Mouse (Mus musculus) MEL (cell line): Measurements from ENCODE around the gene Dpm2. TPM values are rescaled to one million over a fixed set of nuclear protein-coding genes. Genes with fewer than 3 reads are reported as not detected.
A peak's percentile ranks its signal among the peaks of the same experiment; 100 is the strongest.

ENCODE experiments used
- DNase-seq: peaks from one replicate; pipeline ENCODE4 v3.0.0; 2011; ENCODE audit warnings: low read depth, low spot score
- H3K27ac ChIP-seq: 2 replicates; pipeline ENCODE4 v1.5.1; 2012; ENCODE audit warnings: low read depth, mild to moderate bottlenecking, control low read depth, low read length, moderate library complexity; ENCODE audit not compliant: control insufficient read depth
- H3K27me3 ChIP-seq, 2 experiments: fragments of 150-350 bp in 1 of 2; sonication (generic) in 1 of 2; 2 replicates each; pipeline ENCODE4 v1.6.1; 2012; ENCODE audit warnings: low read length in 2 of 2, mild to moderate bottlenecking in 2 of 2, improper control_type of control experiment in 1 of 2, moderate library complexity in 1 of 2; ENCODE audit not compliant: insufficient read depth in 2 of 2, control insufficient read depth in 1 of 2
- H3K36me3 ChIP-seq, 2 experiments: 2 replicates each; pipeline ENCODE4 v1.6.1; 2012 to 2014; ENCODE audit warnings: low read length in 2 of 2, improper control_type of control experiment in 1 of 2, inconsistent platforms in 1 of 2, mild to moderate bottlenecking in 1 of 2; ENCODE audit not compliant: insufficient read depth in 2 of 2, control insufficient read depth in 1 of 2
- H3K4me1 ChIP-seq, 2 experiments: fragments of 150-350 bp in 1 of 2; sonication (generic) in 1 of 2; 2 replicates each; pipeline ENCODE4 v1.6.1; 2012; ENCODE audit warnings: low read length in 2 of 2, improper control_type of control experiment in 1 of 2, mild to moderate bottlenecking in 1 of 2; ENCODE audit not compliant: insufficient read depth in 2 of 2, control insufficient read depth in 1 of 2
- H3K4me3 ChIP-seq, 2 experiments: fragments of 150-350 bp in 1 of 2; sonication (generic) in 1 of 2; 2 replicates each; pipeline ENCODE4 v1.5.1; 2012; ENCODE audit warnings: low read depth in 2 of 2, low read length in 2 of 2, mild to moderate bottlenecking in 2 of 2, moderate library complexity in 2 of 2, control low read depth in 1 of 2, improper control_type of control experiment in 1 of 2; ENCODE audit not compliant: control insufficient read depth in 1 of 2, insufficient read depth in 1 of 2
- H3K79me2 ChIP-seq: 2 replicates; pipeline ENCODE4 v1.6.1; 2012; ENCODE audit warnings: mild to moderate bottlenecking, low read length, moderate library complexity; ENCODE audit not compliant: control insufficient read depth, poor library complexity, insufficient read depth
- H3K9ac ChIP-seq: 2 replicates; pipeline ENCODE4 v1.6.1; 2012; ENCODE audit warnings: low read depth, mild to moderate bottlenecking, control low read depth, low read length, moderate library complexity; ENCODE audit not compliant: control insufficient read depth, poor library complexity, severe bottlenecking
- H3K9me3 ChIP-seq: fragments of 150-350 bp; sonication (generic); replicated peaks from 2 replicates; pipeline ENCODE4 v1.6.1; 2012; ENCODE audit warnings: mild to moderate bottlenecking, low read length, improper control_type of control experiment, moderate library complexity; ENCODE audit not compliant: insufficient read depth
- CHD1 ChIP-seq: IDR thresholded peaks from 2 replicates; pipeline ENCODE4 v1.6.1; 2012; ENCODE audit warnings: low read depth, mild to moderate bottlenecking, inconsistent platforms, low read length, improper control_type of control experiment
- CHD2 ChIP-seq: IDR thresholded peaks from 2 replicates; pipeline ENCODE4 v1.6.1; 2011; ENCODE audit warnings: low read length, improper control_type of control experiment
- CTCF ChIP-seq, 3 experiments: IDR thresholded peaks in 2 of 3; conservative IDR thresholded peaks in 1 of 3; 2 replicates each; pipeline ENCODE4 v1.5.1; 2011 to 2012; ENCODE audit warnings: low read length in 3 of 3, low read depth in 2 of 3, mild to moderate bottlenecking in 2 of 3, improper control_type of control experiment in 1 of 3, inconsistent platforms in 1 of 3, mixed read lengths in 1 of 3, moderate library complexity in 1 of 3; ENCODE audit not compliant: control insufficient read depth in 1 of 3, insufficient read depth in 1 of 3, poor library complexity in 1 of 3, severe bottlenecking in 1 of 3
- E2F4 ChIP-seq: IDR thresholded peaks from 2 replicates; pipeline ENCODE4 v1.6.1; 2011; ENCODE audit warnings: low read depth, low read length, improper control_type of control experiment, borderline replicate concordance
- MAX ChIP-seq: IDR thresholded peaks from 2 replicates; pipeline ENCODE4 v1.6.1; 2011; ENCODE audit warnings: low read length, improper control_type of control experiment
- MEF2A ChIP-seq: IDR thresholded peaks from 2 replicates; pipeline ENCODE4 v1.6.1; 2014; ENCODE audit warnings: low read depth, mild to moderate bottlenecking, inconsistent platforms, low read length, improper control_type of control experiment; ENCODE audit not compliant: poor library complexity, insufficient replicate concordance, severe bottlenecking; ENCODE audit errors: extremely low read depth
- MYB ChIP-seq: IDR thresholded peaks from 2 replicates; pipeline ENCODE4 v1.6.1; 2011; ENCODE audit warnings: mild to moderate bottlenecking, low read depth, low read length, improper control_type of control experiment
- MYC ChIP-seq: IDR thresholded peaks from 2 replicates; pipeline ENCODE4 v1.6.1; 2011; ENCODE audit warnings: low read depth, mild to moderate bottlenecking, low read length, improper control_type of control experiment, moderate library complexity
- NRF1 ChIP-seq: IDR thresholded peaks from 2 replicates; pipeline ENCODE4 v1.6.1; 2014; ENCODE audit warnings: low read depth, mild to moderate bottlenecking, inconsistent platforms, low read length, improper control_type of control experiment, moderate library complexity; ENCODE audit not compliant: poor library complexity, insufficient read depth, severe bottlenecking
- POLR2AphosphoS2 ChIP-seq: IDR thresholded peaks from 2 replicates; pipeline ENCODE4 v1.6.1; 2011; ENCODE audit warnings: low read length, improper control_type of control experiment
- POLR2AphosphoS5 ChIP-seq: IDR thresholded peaks from 2 replicates; pipeline ENCODE4 v1.6.1; 2012; ENCODE audit warnings: low read depth, borderline replicate concordance, mild to moderate bottlenecking, inconsistent platforms, low read length, moderate library complexity, mixed read lengths
- RAD21 ChIP-seq: IDR thresholded peaks from 2 replicates; pipeline ENCODE4 v1.6.1; 2011; ENCODE audit warnings: mild to moderate bottlenecking, low read depth, low read length, improper control_type of control experiment
- RCOR1 ChIP-seq: IDR thresholded peaks from 2 replicates; pipeline ENCODE4 v1.6.1; 2012; ENCODE audit warnings: low read depth, mild to moderate bottlenecking, inconsistent platforms, low read length, improper control_type of control experiment
- SIN3A ChIP-seq: IDR thresholded peaks from 2 replicates; pipeline ENCODE4 v1.6.1; 2012; ENCODE audit warnings: low read length, improper control_type of control experiment, inconsistent platforms
- SMC3 ChIP-seq: IDR thresholded peaks from 2 replicates; pipeline ENCODE4 v1.6.1; 2011; ENCODE audit warnings: low read depth, low read length, improper control_type of control experiment
- USF1 ChIP-seq: IDR thresholded peaks from 2 replicates; pipeline ENCODE4 v1.6.1; 2014; ENCODE audit warnings: low read depth, mild to moderate bottlenecking, inconsistent platforms, low read length, improper control_type of control experiment, moderate library complexity
- ZC3H11A ChIP-seq: IDR thresholded peaks from 2 replicates; pipeline ENCODE4 v1.6.1; 2012; ENCODE audit warnings: low read depth, mild to moderate bottlenecking, inconsistent platforms, low read length, improper control_type of control experiment
- ZKSCAN1 ChIP-seq: IDR thresholded peaks from 2 replicates; pipeline ENCODE4 v1.6.1; 2012; ENCODE audit warnings: low read depth, mild to moderate bottlenecking, inconsistent platforms, low read length, improper control_type of control experiment, moderate library complexity
- ZMIZ1 ChIP-seq: IDR thresholded peaks from 2 replicates; pipeline ENCODE4 v1.6.1; 2012; ENCODE audit warnings: low read depth, mild to moderate bottlenecking, inconsistent platforms, low read length, improper control_type of control experiment, moderate library complexity
- polyA plus RNA-seq, 2 experiments: library from polyadenylated mRNA; stranded (reverse) in 1 of 2; unstranded in 1 of 2; fragments of >175 nt in 1 of 2; fragments of >200 nt in 1 of 2; gene quantifications; 2 replicates each; pipeline versions ENCODE4 v1.2.1 to v1.2.4; 2012; ENCODE audit warnings: low replicate concordance in 2 of 2, low read depth in 1 of 2; ENCODE audit not compliant: insufficient read length in 2 of 2, insufficient read depth in 1 of 2, missing spikeins in 1 of 2
- total RNA-seq: library from RNA; depleted of rRNA; stranded (reverse); fragments of 300-350 nt; gene quantifications from 2 replicates; pipeline ENCODE4 v1.2.3, GENCODE M21; 2012

Gene Dpm2
- total and polyA plus RNA-seq, 3 experiments: 45.8 to 109 TPM; not detected in 1

- H3K9me3 ChIP-seq: no peaks in the 10 kb centered on the region
- TF ChIP-seq MYB: no peak
- no peak for TF ChIP-seq POLR2AphosphoS5
- TF ChIP-seq ZMIZ1: no peak
- TF ChIP-seq MYC: no peak
- no peak for TF ChIP-seq E2F4
- no peak for TF ChIP-seq MAX
- TF ChIP-seq POLR2AphosphoS2: no peak
- no peak for TF ChIP-seq CHD2
- no peak for TF ChIP-seq RCOR1
- no peak for TF ChIP-seq NRF1
- H3K4me1 ChIP-seq: peaks cover 3 to 7% of the 10 kb centered on the region in 2 experiments; a peak in 2 of 4 replicates
- H3K27ac ChIP-seq: no peak overlapping the region
- no peaks in the 10 kb centered on the region for H3K27me3 ChIP-seq
- H3K9ac ChIP-seq: no peak overlapping the region
- H3K79me2 ChIP-seq: peaks cover 15% of the 10 kb centered on the region
- no peak overlapping the region for H3K4me3 ChIP-seq
- peaks cover 0 to 6% of the 10 kb centered on the region in 2 experiments; a peak in 1 of 4 replicates for H3K36me3 ChIP-seq
- DNase-seq: no peak
These were observed 1.5 kb downstream of the Dpm2 start for GRCm38 (mm10) chr2:32572196-32572595.

GRCm38 (mm10) chr2:32574497-32574896, 3.8 kb downstream of the Dpm2 start, which contains the start of gene Pip5kl1:
Pip5kl1 (plus strand) TSS chr2:32574797.
- H3K9ac ChIP-seq: no peak within 1 kb of the TSS
- H3K27ac ChIP-seq: no peak within 1 kb of the TSS
- no peak within 1 kb of the TSS for H3K4me3 ChIP-seq
- peaks cover 3 to 7% of the 10 kb centered on the region in 2 experiments; a peak in 2 of 4 replicates for H3K4me1 ChIP-seq
- H3K36me3 ChIP-seq: peaks cover 0 to 6% of the 10 kb centered on the region in 2 experiments; a peak in 1 of 4 replicates
- H3K79me2 ChIP-seq: peaks cover 15% of the 10 kb centered on the region
- no peaks in the 10 kb centered on the region for H3K27me3 ChIP-seq
- no peaks in the 10 kb centered on the region for H3K9me3 ChIP-seq
- TF ChIP-seq USF1: no peak
- TF ChIP-seq POLR2AphosphoS2: 0 out of 2 replicates have a peak, but pooled peaks have one; percentile 37
- no peak for TF ChIP-seq SIN3A
- DNase-seq: no peak

GRCm38 (mm10) chr2:32574901-32575585, 4.4 kb downstream of the Dpm2 start:
- TF ChIP-seq E2F4 (no peak), ZKSCAN1 (no peak), CHD1 (no peak), CTCF (IDR thresholded peaks at IDR 0.05 in 2 of 3, conservative IDR thresholded peaks at IDR 0.05 in 1 of 3; ENCODE audit: control insufficient read depth in 1 of 3, insufficient read depth in 1 of 3, low read depth in 2 of 3, low read length in 3 of 3, poor library complexity in 1 of 3, severe bottlenecking in 1 of 3) (peak; percentile 80 to 90 (median 84)), ZC3H11A (peak; percentile 48), RAD21 (peak; percentile 63), SMC3 (peak; percentile 56; the same call in 1 of the 2 replicates), MEF2A (no peak), RCOR1 (peak; percentile 33; the same call in 1 of the 2 replicates), ZMIZ1 (0 out of 2 replicates have a peak, but pooled peaks have one; percentile 27)
- H3K27me3 ChIP-seq: no peaks in the 10 kb centered on the region
- H3K79me2 ChIP-seq: peaks cover 15% of the 10 kb centered on the region
- no peak overlapping the region for H3K4me3 ChIP-seq
- no peak overlapping the region for H3K27ac ChIP-seq
- DNase-seq: peak; percentile 62
- H3K36me3 ChIP-seq: peaks cover 0 to 6% of the 10 kb centered on the region in 2 experiments; a peak in 1 of 4 replicates
- H3K9ac ChIP-seq: no peak overlapping the region
- H3K9me3 ChIP-seq: no peaks in the 10 kb centered on the region
- H3K4me1 ChIP-seq: peaks cover 3 to 7% of the 10 kb centered on the region in 2 experiments; a peak in 2 of 4 replicates
